Mouse (Mus musculus): ENCODE measurements at regions not wholly inside any gene's neighbourhood (a gene's known extent, or its start where the extent isn't known, plus 50 kb on each side); places are given as distances from the start of the nearest gene placed in this dataset.

DNA sequence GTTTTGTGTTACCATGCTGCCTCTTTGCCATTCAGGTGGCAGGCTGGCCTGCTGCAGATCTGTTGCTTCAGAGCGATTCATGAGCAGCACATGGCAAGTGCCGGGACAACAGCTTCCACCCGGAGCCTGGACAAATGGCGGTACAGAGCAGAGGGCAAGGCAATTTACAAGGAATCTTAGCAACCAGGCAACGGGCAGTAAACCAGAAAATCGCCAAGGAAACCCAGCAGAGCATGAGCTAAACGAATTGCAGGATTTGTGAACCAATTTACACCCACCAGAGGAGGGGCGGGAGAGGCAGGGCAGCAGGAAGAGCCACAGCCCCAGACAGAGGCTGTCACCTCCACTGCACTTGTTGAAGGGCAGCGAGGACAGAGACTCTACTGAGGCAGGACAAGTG is 60.5 kb upstream of the Loxl4 start:
- DNase-seq (ENCODE audit: low spot score): no peak

DNA sequence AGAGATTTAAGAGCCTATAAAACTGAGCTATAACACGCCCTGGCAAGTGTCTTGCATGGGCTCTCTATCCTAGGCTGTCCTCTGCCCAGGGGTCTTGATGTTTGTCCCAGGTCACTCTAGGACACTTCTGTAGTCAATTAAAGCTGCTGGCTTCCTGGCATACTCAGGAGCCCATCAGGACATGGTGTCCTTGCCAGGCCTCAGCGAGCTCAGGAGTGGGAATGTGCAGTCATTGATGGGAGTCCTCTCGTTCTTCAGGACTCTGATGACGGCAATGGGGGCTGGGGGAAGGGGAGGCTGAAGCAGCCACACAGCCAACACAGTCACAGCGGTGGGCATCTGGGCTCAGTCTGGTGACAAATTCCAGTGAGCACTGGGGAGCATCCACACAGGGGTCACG is 57.3 kb upstream of the Loxl4 start:
- DNase-seq (ENCODE audit: low spot score): peak; percentile 33

DNA sequence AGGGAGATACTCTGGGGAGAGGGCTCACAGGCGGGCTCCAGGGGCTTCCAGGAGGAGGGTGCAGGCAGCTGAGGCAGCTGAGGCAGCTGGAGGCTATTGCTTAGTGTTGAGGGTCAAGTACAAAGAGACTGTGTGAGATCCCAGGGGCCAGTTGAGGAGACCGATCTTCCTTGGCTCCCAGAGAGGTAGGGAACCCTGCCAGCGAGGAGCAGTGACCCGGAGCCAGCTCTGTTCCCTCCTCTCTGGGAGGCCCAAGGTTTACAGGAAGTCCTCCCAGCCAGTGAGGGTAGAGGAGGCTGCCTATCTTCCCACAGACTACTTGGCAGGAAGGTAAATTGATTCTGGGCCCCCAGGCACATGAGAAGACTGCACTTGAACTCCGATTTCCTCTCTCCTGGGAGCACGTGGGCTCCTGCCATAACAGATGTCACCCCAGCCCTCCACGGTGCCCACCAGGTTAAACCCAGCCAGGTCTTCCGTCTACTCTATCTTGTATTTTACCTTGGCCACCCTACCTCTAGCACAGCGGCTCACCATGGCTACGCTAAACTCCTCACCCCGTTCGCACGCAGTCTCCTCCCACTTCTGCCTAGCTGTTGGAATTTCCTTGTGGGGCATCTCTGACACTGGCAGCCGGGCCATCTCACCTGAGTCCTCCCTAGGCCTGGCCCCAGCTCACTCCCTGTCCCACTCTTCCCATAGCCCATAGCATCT is 55.9 kb upstream of the Loxl4 start:
- peak; percentile 33 for DNase-seq (ENCODE audit: low spot score)

DNA sequence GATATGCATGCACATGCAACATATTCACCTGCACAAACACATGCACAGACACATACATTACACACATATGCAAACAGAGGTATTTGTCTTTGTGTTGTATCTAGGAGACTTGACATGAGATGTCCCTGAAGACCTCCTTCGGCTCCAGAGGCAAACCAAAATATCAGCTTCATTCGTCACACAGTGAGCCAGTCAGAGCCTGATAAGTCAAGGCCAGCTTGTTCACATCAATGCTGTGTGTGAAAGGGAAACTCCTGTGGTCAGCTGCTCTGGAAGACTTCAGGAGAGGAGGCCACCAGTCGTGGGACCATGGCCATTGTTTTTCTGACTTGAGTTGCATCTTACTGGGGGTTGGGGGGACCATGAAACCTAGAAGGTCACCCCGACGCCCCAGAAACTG is 54.3 kb upstream of the Loxl4 start:
- no peak for DNase-seq (ENCODE audit: low spot score)
